Mouse (Mus musculus) embryonic fibroblast, embryonic 13.5 days (primary cell): Measurements from ENCODE around the gene Gpr137c.

Source experiments
- CTCF ChIP-seq: IDR thresholded peaks from 2 replicates; pipeline ENCODE4 v1.5.1; 2011; ENCODE audit warnings: mild to moderate bottlenecking, control low read depth, low read length, moderate library complexity, borderline replicate concordance; ENCODE audit not compliant: insufficient read depth
- POLR2A ChIP-seq: IDR thresholded peaks from 2 replicates; pipeline ENCODE4 v1.6.1; 2011; ENCODE audit warnings: low read depth, mild to moderate bottlenecking, control low read depth, low read length, moderate library complexity

- TF ChIP-seq CTCF = no peak
- no peak for TF ChIP-seq POLR2A
These were observed 103.8 kb downstream of the Gpr137c start for GRCm38 (mm10) chr14:45323320-45323719.
